Comparison of ENCODE assay signal across 13 mouse cellular contexts in the genomic region with DNA sequence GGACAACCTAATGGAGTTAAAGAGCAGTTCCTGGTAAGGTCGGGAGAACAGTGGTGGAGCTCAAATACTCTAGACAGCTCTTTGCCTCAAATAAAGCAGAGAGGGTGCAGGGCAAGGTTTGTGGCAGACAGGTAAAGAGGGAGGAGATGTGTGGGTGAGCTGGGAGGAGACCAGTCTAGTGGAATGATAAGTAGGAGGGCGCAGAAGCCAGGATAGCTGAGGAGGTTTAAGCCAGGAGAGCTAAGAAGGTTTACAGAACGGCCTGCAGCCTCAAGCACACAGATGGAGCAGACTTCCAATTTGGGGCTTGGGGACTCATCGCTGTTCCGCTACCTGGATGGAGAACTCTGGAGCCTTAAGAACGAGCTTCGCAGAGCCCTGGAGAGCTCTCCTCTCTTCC. TPM values are rescaled to one million over a fixed set of nuclear protein-coding genes. Genes with fewer than 3 reads are reported as not detected.
"Had no signal": no experiment of that assay in that cellular context is flagged by ENCODE, and none has a peak within 500 bp of the region (broad histone marks: within the 10 kb centered on the region; RNA-seq: fewer than 3 reads in every experiment).

Acoxl (plus strand) TSS at position 301 of the 400 bp plus-strand sequence.

- H3K4me2 ChIP-seq: limb, embryonic 15.5 days; liver, embryonic 13.5 days; midbrain, embryonic 12.5 days had no signal

- H3K4me3 ChIP-seq: left cerebral cortex, adult 2 months; limb, embryonic 15.5 days; liver, embryonic 13.5 days; megakaryocyte, embryonic 14.5 days; midbrain, embryonic 12.5 days had no signal

- H3K36me3 ChIP-seq: limb, embryonic 15.5 days; liver, embryonic 13.5 days; midbrain, embryonic 12.5 days had no signal

- H3K9me3 ChIP-seq: limb, embryonic 15.5 days; liver, embryonic 13.5 days; megakaryocyte, embryonic 14.5 days; midbrain, embryonic 12.5 days had no signal

- H3K9ac ChIP-seq: limb, embryonic 15.5 days; liver, embryonic 13.5 days; liver, postnatal 0 days; midbrain, embryonic 12.5 days had no signal

- H3K27ac ChIP-seq: left cerebral cortex, adult 2 months; limb, embryonic 15.5 days; liver, embryonic 13.5 days; macrophage; midbrain, embryonic 12.5 days had no signal

- H3K4me1 ChIP-seq: limb, embryonic 15.5 days; liver, embryonic 13.5 days; megakaryocyte, embryonic 14.5 days had no signal

- DNase-seq: kidney, adult 8-10 months; kidney, postnatal 25 days; liver, embryonic 13.5 days; liver, postnatal 0 days; right cerebral cortex, postnatal 14 days; thymus, postnatal 36 days had no signal

- ATAC-seq: liver, postnatal 0 days had no signal

RNA-seq across cellular contexts. Expression of gene Acoxl, which starts in this region (rescaled TPM):
- total RNA-seq: layer of hippocampus, postnatal 25 days; left cerebral cortex, adult 2 months; left cerebral cortex, postnatal 14 days had no signal
- polyA plus RNA-seq: liver, embryonic 13.5 days; macrophage; midbrain, embryonic 12.5 days had no signal
